Mouse (Mus musculus) liver, adult (tissue): ENCODE data around the gene Ptger4.

Source experiments
- GATA4 ChIP-seq: IDR thresholded peaks from 2 replicates; pipeline ENCODE4 v1.6.1; 2014; ENCODE audit warnings: mild to moderate bottlenecking, low read length; ENCODE audit not compliant: insufficient replicate concordance

Gene Ptger4

GRCm38 (mm10) chr15:5243959-5244905 is at the start of gene Ptger4:
TSS of gene Ptger4 (minus strand) at chr15:5244187.
- no peak for TF ChIP-seq GATA4

- TF ChIP-seq GATA4: no peak
Observed at GRCm38 (mm10) chr15:5288412-5288811, 44.4 kb upstream of the Ptger4 start.

- no peak for TF ChIP-seq GATA4
Observed at GRCm38 (mm10) chr15:5287072-5287471, 43.1 kb upstream of the Ptger4 start.

- TF ChIP-seq GATA4: no peak
Observed at GRCm38 (mm10) chr15:5281316-5281715, 37.3 kb upstream of the Ptger4 start.

GRCm38 (mm10) chr15:5279831-5280230 is 35.8 kb upstream of the Ptger4 start:
- no peak for TF ChIP-seq GATA4

- TF ChIP-seq GATA4: no peak
Observed at GRCm38 (mm10) chr15:5278525-5278924, 34.5 kb upstream of the Ptger4 start.

GRCm38 (mm10) chr15:5273981-5274380 is 30.0 kb upstream of the Ptger4 start:
- no peak for TF ChIP-seq GATA4

GRCm38 (mm10) chr15:5266095-5266494 is 22.1 kb upstream of the Ptger4 start:
- no peak for TF ChIP-seq GATA4

GRCm38 (mm10) chr15:5262874-5263504 is 19.0 kb upstream of the Ptger4 start:
- TF ChIP-seq GATA4: no peak

GRCm38 (mm10) chr15:5262095-5262667 is 18.2 kb upstream of the Ptger4 start:
- no peak for TF ChIP-seq GATA4

- no peak for TF ChIP-seq GATA4
Observed at GRCm38 (mm10) chr15:5261004-5261403, 17.0 kb upstream of the Ptger4 start.

- TF ChIP-seq GATA4: no peak
Observed at GRCm38 (mm10) chr15:5260183-5260582, 16.2 kb upstream of the Ptger4 start.

- no peak for TF ChIP-seq GATA4
Observed at GRCm38 (mm10) chr15:5250182-5250581, 6.2 kb upstream of the Ptger4 start.

- no peak for TF ChIP-seq GATA4
Observed at GRCm38 (mm10) chr15:5243036-5243958, 690 bp downstream of the Ptger4 start.
